Mouse (Mus musculus) ES-E14 (cell line): ENCODE results near the gene March8.

Experiments
- HCFC1 ChIP-seq: IDR thresholded peaks from 2 replicates; pipeline ENCODE4 v1.6.1; 2012; ENCODE audit warnings: low read length, inconsistent platforms, borderline replicate concordance; ENCODE audit not compliant: insufficient read depth
- ZNF384 ChIP-seq: IDR thresholded peaks from 2 replicates; pipeline ENCODE4 v1.6.1; 2012; ENCODE audit warnings: low read depth, low read length, inconsistent platforms

GRCm38 (mm10) chr6:116378892-116379291, 41.1 kb downstream of the March8 start:
- TF ChIP-seq HCFC1 = no peak
- TF ChIP-seq ZNF384 = no peak
